Comparison of ENCODE assay signal across 8 mouse cellular contexts in genomic region chr3:94933604-94934003, GRCm38 (mm10). TPM values are rescaled to one million over a fixed set of nuclear protein-coding genes. Genes with fewer than 3 reads are reported as not detected.
DNase-seq lines count a peak whose midpoint lies in the region; ATAC-seq and TF ChIP-seq lines count a peak whose summit lies in the region.
"Not testable (repeated sequence)": the region's sequence is repeated elsewhere in the genome, so short reads cannot be mapped to it uniquely, and the experiment has no call there.

No protein-coding gene starts in this region.

- not testable (repeated sequence) for H3K4me1 ChIP-seq in embryonic facial prominence, embryonic 14.5 days (ENCODE audit: control insufficient read depth, insufficient read depth, low read length); heart, embryonic 11.5 days (ENCODE audit: control insufficient read depth, insufficient read depth, low read length); hindbrain, embryonic 14.5 days (replicated peaks; ENCODE audit: control insufficient read depth, insufficient read depth, low read length); kidney, embryonic 14.5 days (ENCODE audit: control insufficient read depth, insufficient read depth, low read length); stomach, postnatal 0 days (replicated peaks; ENCODE audit: control insufficient read depth, insufficient read depth)
- peaks cover 15% of the 10 kb centered on the region for H3K4me1 ChIP-seq in liver, adult 2 months (ENCODE audit: control insufficient read depth, insufficient read depth, low read length)
- peaks cover 23% of the 10 kb centered on the region for H3K4me1 ChIP-seq in liver, postnatal 0 days (ENCODE audit: insufficient read depth)
- peaks cover 30% of the 10 kb centered on the region for H3K4me1 ChIP-seq in megakaryocyte, embryonic 14.5 days

- H3K4me3 ChIP-seq in embryonic facial prominence, embryonic 14.5 days (ENCODE audit: low read depth, low read length): peak overlapping the region; percentile 25; the same call in 1 of the 2 replicates
- peak overlapping the region; percentile 39 for H3K4me3 ChIP-seq in heart, embryonic 11.5 days (ENCODE audit: low read depth, low read length)
- not testable (repeated sequence) for H3K4me3 ChIP-seq in hindbrain, embryonic 14.5 days (replicated peaks; ENCODE audit: low read length); kidney, embryonic 14.5 days (ENCODE audit: low read length)
- H3K4me3 ChIP-seq in liver, adult 2 months (ENCODE audit: insufficient read depth, low read depth, low read length): peak overlapping the region; percentile 57
- H3K4me3 ChIP-seq in liver, postnatal 0 days (ENCODE audit: low read depth, low read length): peak overlapping the region; percentile 55
- peak overlapping the region; percentile 82 for H3K4me3 ChIP-seq in megakaryocyte, embryonic 14.5 days (replicated peaks)
- peak overlapping the region; percentile 36 for H3K4me3 ChIP-seq in stomach, postnatal 0 days (ENCODE audit: low read depth, low read length)

- ATAC-seq in embryonic facial prominence, embryonic 14.5 days (ENCODE audit: low read depth); heart, embryonic 11.5 days (replicated peaks; ENCODE audit: insufficient number of reproducible peaks, low FRiP score, low TSS enrichment); hindbrain, embryonic 14.5 days (ENCODE audit: low FRiP score); kidney, embryonic 14.5 days (ENCODE audit: low FRiP score, low TSS enrichment); liver, postnatal 0 days; stomach, postnatal 0 days (ENCODE audit: low FRiP score, low TSS enrichment): not testable (repeated sequence)

- not testable (repeated sequence) for TF ChIP-seq CTCF in liver, adult 2 months (IDR thresholded peaks at IDR 0.05; ENCODE audit: low read depth, low read length); liver, postnatal 0 days (IDR thresholded peaks at IDR 0.05; ENCODE audit: low read depth); stomach, postnatal 0 days (IDR thresholded peaks at IDR 0.05; ENCODE audit: low read depth)

- not testable (repeated sequence) for H3K79me2 ChIP-seq in liver, adult 2 months (ENCODE audit: control insufficient read depth, insufficient read depth, low read length)

- not testable (repeated sequence) for DNase-seq in embryonic facial prominence, embryonic 14.5 days (ENCODE audit: low spot score); hindbrain, embryonic 14.5 days (ENCODE audit: low spot score); liver, adult 2 months (ENCODE audit: extremely low read depth, low read depth, low spot score); liver, postnatal 0 days; stomach, postnatal 0 days (ENCODE audit: low spot score)

- TF ChIP-seq POLR2A in liver, adult 2 months (IDR thresholded peaks at IDR 0.05; ENCODE audit: extremely low read depth, insufficient read depth, low read length): not testable (repeated sequence)

- not testable (repeated sequence) for H3K27me3 ChIP-seq in embryonic facial prominence, embryonic 14.5 days (replicated peaks; ENCODE audit: control insufficient read depth, insufficient read depth, low read length); heart, embryonic 11.5 days (ENCODE audit: control insufficient read depth, insufficient read depth, low read length); hindbrain, embryonic 14.5 days (ENCODE audit: control insufficient read depth, insufficient read depth, low read length); kidney, embryonic 14.5 days (ENCODE audit: control insufficient read depth, insufficient read depth, low read length); liver, adult 2 months (ENCODE audit: control insufficient read depth, insufficient read depth, low read length); liver, postnatal 0 days (ENCODE audit: insufficient read depth, low read length); megakaryocyte, embryonic 14.5 days (replicated peaks); stomach, postnatal 0 days (ENCODE audit: control insufficient read depth, insufficient read depth, low read length)

- peak overlapping the region; percentile 51; the same call in 1 of the 2 replicates for H3K4me2 ChIP-seq in embryonic facial prominence, embryonic 14.5 days (ENCODE audit: low read depth, low read length)
- H3K4me2 ChIP-seq in heart, embryonic 11.5 days: peak overlapping the region; percentile 60
- peak overlapping the region; percentile 51; the same call in 1 of the 2 replicates for H3K4me2 ChIP-seq in hindbrain, embryonic 14.5 days (replicated peaks)
- not testable (repeated sequence) for H3K4me2 ChIP-seq in kidney, embryonic 14.5 days (replicated peaks; ENCODE audit: low read depth, low read length)
- peak overlapping the region; percentile 66 for H3K4me2 ChIP-seq in liver, postnatal 0 days (ENCODE audit: low read depth, low read length)
- peak overlapping the region; percentile 54 for H3K4me2 ChIP-seq in stomach, postnatal 0 days (replicated peaks; ENCODE audit: low read depth)

- not testable (repeated sequence) for TF ChIP-seq EP300 in liver, postnatal 0 days (IDR thresholded peaks at IDR 0.05; ENCODE audit: low read depth); stomach, postnatal 0 days (optimal IDR thresholded peaks at IDR 0.05)

- not testable (repeated sequence) for H3K27ac ChIP-seq in embryonic facial prominence, embryonic 14.5 days (replicated peaks; ENCODE audit: low read depth, low read length); hindbrain, embryonic 14.5 days
- peak overlapping the region; percentile 78; the same call in 1 of the 2 replicates for H3K27ac ChIP-seq in heart, embryonic 11.5 days (ENCODE audit: low read depth, low read length)
- H3K27ac ChIP-seq in kidney, embryonic 14.5 days (ENCODE audit: low read depth, low read length): peak overlapping the region; percentile 88; the same call in 1 of the 2 replicates
- peak overlapping the region; percentile 92 for H3K27ac ChIP-seq in liver, adult 2 months (replicated peaks; ENCODE audit: insufficient read depth, low read depth, low read length)
- H3K27ac ChIP-seq in liver, postnatal 0 days (ENCODE audit: low read depth): peak overlapping the region; percentile 97
- H3K27ac ChIP-seq in stomach, postnatal 0 days (replicated peaks): peak overlapping the region; percentile 91

- H3K9me3 ChIP-seq in embryonic facial prominence, embryonic 14.5 days (ENCODE audit: control insufficient read depth, low read length); heart, embryonic 11.5 days (replicated peaks; ENCODE audit: control insufficient read depth, low read length); hindbrain, embryonic 14.5 days (ENCODE audit: control insufficient read depth, low read length); kidney, embryonic 14.5 days (ENCODE audit: control insufficient read depth, low read length); liver, postnatal 0 days (ENCODE audit: low read length); megakaryocyte, embryonic 14.5 days; stomach, postnatal 0 days (ENCODE audit: control insufficient read depth, low read length): not testable (repeated sequence)

- H3K36me3 ChIP-seq in embryonic facial prominence, embryonic 14.5 days (ENCODE audit: control insufficient read depth, insufficient read depth, low read length); heart, embryonic 11.5 days (ENCODE audit: control insufficient read depth, insufficient read depth, low read length); hindbrain, embryonic 14.5 days (replicated peaks; ENCODE audit: control insufficient read depth, insufficient read depth); kidney, embryonic 14.5 days (ENCODE audit: control insufficient read depth, insufficient read depth, low read length); liver, adult 2 months (ENCODE audit: control insufficient read depth, insufficient read depth, low read length); liver, postnatal 0 days (replicated peaks; ENCODE audit: insufficient read depth, low read length); megakaryocyte, embryonic 14.5 days (replicated peaks; ENCODE audit: low read length); stomach, postnatal 0 days (ENCODE audit: control insufficient read depth, insufficient read depth, low read length): not testable (repeated sequence)

- WGBS in embryonic facial prominence, embryonic 14.5 days: no CpG with 5 or more reads among the region's 2 CpGs
- no CpG with 5 or more reads among the region's 2 CpGs for WGBS in heart, embryonic 11.5 days (ENCODE audit: insufficient replicate concordance)
- WGBS in hindbrain, embryonic 14.5 days: no CpG with 5 or more reads among the region's 2 CpGs
- WGBS in kidney, embryonic 14.5 days: no CpG with 5 or more reads among the region's 2 CpGs
- no CpG with 5 or more reads among the region's 2 CpGs for WGBS in liver, adult 2 months
- no CpG with 5 or more reads among the region's 2 CpGs for WGBS in liver, postnatal 0 days (ENCODE audit: insufficient replicate concordance)
- no CpG with 5 or more reads among the region's 2 CpGs for WGBS in stomach, postnatal 0 days

- H3K9ac ChIP-seq in embryonic facial prominence, embryonic 14.5 days (ENCODE audit: low read depth, low read length); heart, embryonic 11.5 days (ENCODE audit: low read depth, low read length); hindbrain, embryonic 14.5 days; kidney, embryonic 14.5 days (ENCODE audit: low read depth, low read length); stomach, postnatal 0 days (ENCODE audit: low read length): not testable (repeated sequence)
- peak overlapping the region; percentile 64 for H3K9ac ChIP-seq in liver, adult 2 months (ENCODE audit: low read depth, low read length)
- H3K9ac ChIP-seq in liver, postnatal 0 days (replicated peaks): peak overlapping the region; percentile 73

RNA-seq across cellular contexts. Expression of gene Selenbp1, which starts 0.7 kb away (rescaled TPM):
- polyA plus RNA-seq in embryonic facial prominence, embryonic 14.5 days (2014; fragmentation: Nextera tagmentation; extraction: Ambion mirVana): 38.7 and 41.0 TPM in 2 replicates
- polyA plus RNA-seq in heart, embryonic 11.5 days (2014; fragmentation: Nextera tagmentation; extraction: Ambion mirVana): 36.8 and 45.6 TPM in 2 replicates
- 9.9 and 12.9 TPM in 2 replicates for polyA plus RNA-seq in hindbrain, embryonic 14.5 days (2014; fragmentation: Nextera tagmentation; extraction: Ambion mirVana)
- polyA plus RNA-seq in kidney, embryonic 14.5 days (2014; fragmentation: Nextera tagmentation; extraction: Ambion mirVana): 35.6 and 40.0 TPM in 2 replicates
- total RNA-seq in liver, adult 2 months (2014; rRNA removed): 631 and 642 TPM in 2 replicates
- polyA plus RNA-seq in liver, adult 2 months (2012; rRNA removed): 641 and 744 TPM in 2 replicates
- polyA plus RNA-seq in liver, postnatal 0 days (2015; fragmentation: Nextera tagmentation; extraction: Ambion mirVana): 129 and 135 TPM in 2 replicates
- polyA plus RNA-seq in megakaryocyte, embryonic 14.5 days (2012; ENCODE audit: insufficient read depth, low replicate concordance): 14.7 and 28.8 TPM in 2 replicates
- 65.9 and 71.9 TPM in 2 replicates for polyA plus RNA-seq in stomach, postnatal 0 days (2015; fragmentation: Nextera tagmentation; extraction: Ambion mirVana)

RNA-seq across cellular contexts. Expression of gene Rfx5, which starts 20.3 kb away (rescaled TPM):
- polyA plus RNA-seq in embryonic facial prominence, embryonic 14.5 days (2014; fragmentation: Nextera tagmentation; extraction: Ambion mirVana): 10.2 and 12.5 TPM in 2 replicates
- polyA plus RNA-seq in heart, embryonic 11.5 days (2014; fragmentation: Nextera tagmentation; extraction: Ambion mirVana): 6.7 and 7.9 TPM in 2 replicates
- polyA plus RNA-seq in hindbrain, embryonic 14.5 days (2014; fragmentation: Nextera tagmentation; extraction: Ambion mirVana): 7.4 and 8.9 TPM in 2 replicates
- 8.7 and 13.0 TPM in 2 replicates for polyA plus RNA-seq in kidney, embryonic 14.5 days (2014; fragmentation: Nextera tagmentation; extraction: Ambion mirVana)
- 6.4 and 7.0 TPM in 2 replicates for total RNA-seq in liver, adult 2 months (2014; rRNA removed)
- 6.0 and 7.1 TPM in 2 replicates for polyA plus RNA-seq in liver, adult 2 months (2012; rRNA removed)
- 1.1 and 1.2 TPM in 2 replicates for polyA plus RNA-seq in liver, postnatal 0 days (2015; fragmentation: Nextera tagmentation; extraction: Ambion mirVana)
- 0.45 TPM in 1 of 2 replicates, not detected in the other for polyA plus RNA-seq in megakaryocyte, embryonic 14.5 days (2012; ENCODE audit: insufficient read depth, low replicate concordance)
- 3.0 and 3.2 TPM in 2 replicates for polyA plus RNA-seq in stomach, postnatal 0 days (2015; fragmentation: Nextera tagmentation; extraction: Ambion mirVana)

RNA-seq across cellular contexts. Expression of gene Pi4kb, which starts 40.9 kb away (rescaled TPM):
- polyA plus RNA-seq in embryonic facial prominence, embryonic 14.5 days (2014; fragmentation: Nextera tagmentation; extraction: Ambion mirVana): 26.5 and 28.2 TPM in 2 replicates
- polyA plus RNA-seq in heart, embryonic 11.5 days (2014; fragmentation: Nextera tagmentation; extraction: Ambion mirVana): 12.9 and 18.5 TPM in 2 replicates
- 25.0 and 28.4 TPM in 2 replicates for polyA plus RNA-seq in hindbrain, embryonic 14.5 days (2014; fragmentation: Nextera tagmentation; extraction: Ambion mirVana)
- polyA plus RNA-seq in kidney, embryonic 14.5 days (2014; fragmentation: Nextera tagmentation; extraction: Ambion mirVana): 22.6 and 25.7 TPM in 2 replicates
- 26.5 and 30.8 TPM in 2 replicates for total RNA-seq in liver, adult 2 months (2014; rRNA removed)
- 25.3 and 26.0 TPM in 2 replicates for polyA plus RNA-seq in liver, adult 2 months (2012; rRNA removed)
- polyA plus RNA-seq in liver, postnatal 0 days (2015; fragmentation: Nextera tagmentation; extraction: Ambion mirVana): 5.4 and 6.5 TPM in 2 replicates
- 1.4 and 2.1 TPM in 2 replicates for polyA plus RNA-seq in megakaryocyte, embryonic 14.5 days (2012; ENCODE audit: insufficient read depth, low replicate concordance)
- 10.0 and 11.2 TPM in 2 replicates for polyA plus RNA-seq in stomach, postnatal 0 days (2015; fragmentation: Nextera tagmentation; extraction: Ambion mirVana)

RNA-seq across cellular contexts. Expression of gene Psmb4, which starts 46.8 kb away (rescaled TPM):
- 351 and 365 TPM in 2 replicates for polyA plus RNA-seq in embryonic facial prominence, embryonic 14.5 days (2014; fragmentation: Nextera tagmentation; extraction: Ambion mirVana)
- 293 and 305 TPM in 2 replicates for polyA plus RNA-seq in heart, embryonic 11.5 days (2014; fragmentation: Nextera tagmentation; extraction: Ambion mirVana)
- polyA plus RNA-seq in hindbrain, embryonic 14.5 days (2014; fragmentation: Nextera tagmentation; extraction: Ambion mirVana): 380 and 393 TPM in 2 replicates
- 355 and 392 TPM in 2 replicates for polyA plus RNA-seq in kidney, embryonic 14.5 days (2014; fragmentation: Nextera tagmentation; extraction: Ambion mirVana)
- 246 and 264 TPM in 2 replicates for total RNA-seq in liver, adult 2 months (2014; rRNA removed)
- 266 and 271 TPM in 2 replicates for polyA plus RNA-seq in liver, adult 2 months (2012; rRNA removed)
- 172 and 174 TPM in 2 replicates for polyA plus RNA-seq in liver, postnatal 0 days (2015; fragmentation: Nextera tagmentation; extraction: Ambion mirVana)
- 186 and 205 TPM in 2 replicates for polyA plus RNA-seq in megakaryocyte, embryonic 14.5 days (2012; ENCODE audit: insufficient read depth, low replicate concordance)
- 243 and 251 TPM in 2 replicates for polyA plus RNA-seq in stomach, postnatal 0 days (2015; fragmentation: Nextera tagmentation; extraction: Ambion mirVana)
